Mouse (Mus musculus) left cerebral cortex, postnatal 4 days (tissue): ENCODE results near the gene Kdelc2. TPM values are rescaled to one million over a fixed set of nuclear protein-coding genes. Genes with fewer than 3 reads are reported as not detected.

Experiments
- DNase-seq: peaks from one replicate; pipeline ENCODE4 v3.0.0-alpha.2; 2022
- intact Hi-C: fragments of 180-260 bp; cut with DNase I; formaldehyde crosslinking; loops from one replicate; pipeline ENCODE4 v1.15.1; 2025
- microRNA-seq: library from miRNA; unstranded; fragments of <30 nt; microRNA quantifications from one replicate; pipeline ENCODE4 v1.2.0, GENCODE M21; 2022
- total RNA-seq, 2 experiments: library from RNA; stranded (reverse); gene quantifications; 2 replicates each; pipeline ENCODE4 v1.2.3; 2021

Kdelc2 gene
- total RNA-seq, 2 experiments from 2014 or later = 5.7 to 6.6 TPM

DNA sequence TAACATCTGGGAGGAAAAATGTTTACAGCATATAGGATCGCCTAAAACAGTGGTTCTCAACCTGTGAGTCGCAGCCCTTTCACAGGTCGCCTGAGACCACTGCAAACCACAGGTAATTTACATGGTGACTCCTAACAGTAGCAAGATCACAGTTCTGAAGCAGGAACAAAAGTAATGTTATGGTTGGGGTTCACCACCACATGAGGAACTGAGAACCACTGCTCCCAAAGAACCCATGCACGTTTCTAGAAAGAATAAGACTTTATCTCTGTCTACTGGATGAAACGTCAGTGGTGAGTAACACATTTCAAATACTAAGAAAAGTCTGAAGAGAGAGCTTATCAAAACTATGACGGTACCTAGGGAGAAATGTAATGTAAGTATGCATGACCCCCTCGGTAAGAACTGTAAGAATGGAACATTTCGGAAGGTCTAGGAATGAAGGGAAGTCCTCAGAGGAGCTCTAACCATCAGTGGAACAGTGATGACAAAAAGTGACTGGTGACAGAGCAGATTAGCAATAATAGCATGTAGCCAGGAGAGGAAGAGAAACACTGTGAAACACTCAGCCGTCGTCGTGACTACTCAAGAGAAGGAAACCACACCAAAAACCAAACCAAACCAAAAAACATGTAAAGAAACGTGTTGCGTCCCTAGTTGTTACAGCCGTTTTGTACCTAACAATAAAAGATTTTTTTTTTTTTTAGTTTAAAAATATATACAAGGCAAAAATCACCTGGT is 52.2 kb downstream of the Kdelc2 start:
- DNase-seq = no peak
- intact Hi-C loops = no loop called here

DNA sequence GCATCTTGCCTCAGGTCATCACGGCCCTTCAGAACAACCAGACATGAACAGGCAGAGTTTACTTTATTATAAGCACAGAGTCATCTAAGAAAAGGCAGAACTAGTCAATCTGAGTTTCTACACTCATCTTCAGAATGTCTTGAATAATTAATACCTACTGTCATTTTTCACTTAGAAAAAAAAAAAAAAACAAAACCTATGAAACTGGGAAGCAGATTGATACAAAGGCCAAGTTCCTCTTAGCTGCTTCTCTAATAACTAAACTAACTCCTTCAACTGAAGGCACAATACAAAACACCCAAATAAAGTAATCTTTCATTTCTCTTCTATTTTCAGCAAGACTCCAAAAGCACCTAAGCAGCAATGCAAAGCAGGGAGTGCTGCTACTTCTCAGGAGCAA is 66.8 kb downstream of the Kdelc2 start:
- intact Hi-C loops = no loop called here
- no peak for DNase-seq

Small RNA genes within 50 kb of the gene (microRNA-seq; reads per million reads assigned to microRNA genes)
- gene Mir130c = not detected

Other genes with a start within 250 kb of the Kdelc2 start
- 10 to 100 TPM; 20.6 to 23.4 TPM for gene Ddx10, start 136.0 kb upstream of the Kdelc2 start, total RNA-seq
- gene Exph5, start 82.4 kb upstream of the Kdelc2 start, total RNA-seq = under 1 TPM; 0.78 to 0.89 TPM
- not detected for gene 4930550C14Rik, start 18.3 kb downstream of the Kdelc2 start, total RNA-seq
- gene Atm, start 152.7 kb downstream of the Kdelc2 start, total RNA-seq = 10 to 100 TPM; 23.8 to 24.7 TPM
- gene Npat, start 153.0 kb downstream of the Kdelc2 start, total RNA-seq = 10 to 100 TPM; 15.4 to 16.4 TPM
- 100 to 1,000 TPM; 137 to 153 TPM for gene Acat1, start 226.4 kb downstream of the Kdelc2 start, total RNA-seq